Mouse (Mus musculus): ENCODE data around the gene Btbd9. TPM values are rescaled to one million over a fixed set of nuclear protein-coding genes. Genes with fewer than 3 reads are reported as not detected.

The Btbd9 gene
- polyA plus RNA-seq, 1 experiment: 43.5 TPM

- TF ChIP-seq POLR2A (IDR thresholded peaks at IDR 0.05; ENCODE audit: extremely low read depth, insufficient read depth, low read length) (no peak), CTCF (IDR thresholded peaks at IDR 0.05; ENCODE audit: extremely low read depth, insufficient read depth, low read length) (no peak)
- H3K27ac ChIP-seq (ENCODE audit: insufficient read depth, low read length): no peak overlapping the region
- H3K4me1 ChIP-seq (ENCODE audit: control insufficient read depth, insufficient read depth, low read length): peaks cover 11% of the 10 kb centered on the region
- no peak overlapping the region for H3K4me3 ChIP-seq (ENCODE audit: insufficient read depth, low read length)
Observed at GRCm38 (mm10) chr17:30309627-30310026, 266.7 kb downstream of the Btbd9 start.

GRCm38 (mm10) chr17:30308889-30309288 is 267.4 kb downstream of the Btbd9 start:
- peaks cover 11% of the 10 kb centered on the region for H3K4me1 ChIP-seq (ENCODE audit: control insufficient read depth, insufficient read depth, low read length)
- TF ChIP-seq CTCF (IDR thresholded peaks at IDR 0.05; ENCODE audit: extremely low read depth, insufficient read depth, low read length) (no peak), POLR2A (IDR thresholded peaks at IDR 0.05; ENCODE audit: extremely low read depth, insufficient read depth, low read length) (no peak)
- H3K4me3 ChIP-seq (ENCODE audit: insufficient read depth, low read length): no peak overlapping the region
- no peak overlapping the region for H3K27ac ChIP-seq (ENCODE audit: insufficient read depth, low read length)

- TF ChIP-seq POLR2A (IDR thresholded peaks at IDR 0.05; ENCODE audit: extremely low read depth, insufficient read depth, low read length): no peak
- TF ChIP-seq CTCF (IDR thresholded peaks at IDR 0.05; ENCODE audit: extremely low read depth, insufficient read depth, low read length): no peak
- Histone ChIP-seq H3K27ac (ENCODE audit: insufficient read depth, low read length) (0 out of 2 replicates have a peak overlapping the region, but pooled peaks have one; percentile 8), H3K4me1 (ENCODE audit: control insufficient read depth, insufficient read depth, low read length) (peaks cover 11% of the 10 kb centered on the region), H3K4me3 (ENCODE audit: insufficient read depth, low read length) (no peak overlapping the region)
Observed at GRCm38 (mm10) chr17:30308317-30308716, 268.0 kb downstream of the Btbd9 start.

DNA sequence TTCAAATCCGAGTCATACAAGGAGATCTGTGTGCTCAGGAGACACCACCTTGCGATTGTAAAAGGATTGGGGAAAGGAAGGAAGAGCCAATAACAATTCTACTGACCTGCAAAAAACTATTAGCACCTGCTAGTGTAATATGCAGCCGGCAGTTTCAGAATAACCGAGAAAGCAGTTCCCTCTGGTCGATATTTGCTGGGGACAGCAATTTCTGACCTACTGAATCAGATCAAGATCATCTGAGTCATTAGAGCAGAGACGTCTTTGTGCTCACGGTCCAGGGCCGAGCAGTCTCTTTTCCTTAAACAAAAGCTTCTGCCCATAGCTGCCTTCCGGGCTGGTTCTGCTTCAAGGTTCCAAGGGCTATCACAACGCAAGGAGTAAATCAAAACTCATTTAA is 269.1 kb downstream of the Btbd9 start:
- TF ChIP-seq CTCF (IDR thresholded peaks at IDR 0.05; ENCODE audit: extremely low read depth, insufficient read depth, low read length): no peak
- no peak for TF ChIP-seq POLR2A (IDR thresholded peaks at IDR 0.05; ENCODE audit: extremely low read depth, insufficient read depth, low read length)
- Histone ChIP-seq H3K4me3 (ENCODE audit: insufficient read depth, low read length) (no peak overlapping the region), H3K27ac (ENCODE audit: insufficient read depth, low read length) (no peak overlapping the region), H3K4me1 (ENCODE audit: control insufficient read depth, insufficient read depth, low read length) (peaks cover 4% of the 10 kb centered on the region)

- H3K4me3 ChIP-seq (ENCODE audit: insufficient read depth, low read length): no peak overlapping the region
- no peak overlapping the region for H3K27ac ChIP-seq (ENCODE audit: insufficient read depth, low read length)
- TF ChIP-seq CTCF (IDR thresholded peaks at IDR 0.05; ENCODE audit: extremely low read depth, insufficient read depth, low read length) (no peak), POLR2A (IDR thresholded peaks at IDR 0.05; ENCODE audit: extremely low read depth, insufficient read depth, low read length) (no peak)
- peaks cover 4% of the 10 kb centered on the region for H3K4me1 ChIP-seq (ENCODE audit: control insufficient read depth, insufficient read depth, low read length)
Observed at GRCm38 (mm10) chr17:30304766-30305165, 271.5 kb downstream of the Btbd9 start.

DNA sequence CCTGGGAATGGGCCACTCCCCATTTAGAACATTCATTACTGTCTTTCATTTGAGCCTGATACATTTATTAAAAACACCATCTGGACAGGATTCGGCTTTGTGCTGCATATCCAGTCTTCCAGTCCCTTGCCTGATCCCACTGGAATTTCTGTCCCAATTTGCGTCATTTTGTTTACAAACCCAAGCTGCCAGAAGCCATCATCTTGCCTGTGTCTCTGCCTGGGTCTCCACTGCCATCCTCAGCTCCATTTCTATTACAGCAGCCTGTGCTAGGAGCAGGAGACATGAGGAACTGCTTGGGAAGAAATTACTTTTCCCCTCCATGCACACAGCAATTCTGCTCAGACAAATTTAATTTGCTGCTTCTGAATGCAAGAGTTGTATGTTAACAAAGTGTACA is 274.9 kb downstream of the Btbd9 start:
- H3K27ac ChIP-seq (ENCODE audit: insufficient read depth, low read length): no peak overlapping the region
- no peak overlapping the region for H3K4me3 ChIP-seq (ENCODE audit: insufficient read depth, low read length)
- 0 out of 2 replicates have a peak, but pooled peaks have one; percentile 2 for TF ChIP-seq CTCF (IDR thresholded peaks at IDR 0.05; ENCODE audit: extremely low read depth, insufficient read depth, low read length)
- no peak for TF ChIP-seq POLR2A (IDR thresholded peaks at IDR 0.05; ENCODE audit: extremely low read depth, insufficient read depth, low read length)
- peaks cover 1% of the 10 kb centered on the region; the same call in 1 of the 2 replicates for H3K4me1 ChIP-seq (ENCODE audit: control insufficient read depth, insufficient read depth, low read length)

- Histone ChIP-seq H3K4me3 (ENCODE audit: insufficient read depth, low read length) (no peak overlapping the region), H3K27ac (ENCODE audit: insufficient read depth, low read length) (no peak overlapping the region), H3K4me1 (ENCODE audit: control insufficient read depth, insufficient read depth, low read length) (peaks cover 1% of the 10 kb centered on the region; the same call in 1 of the 2 replicates)
- TF ChIP-seq POLR2A (IDR thresholded peaks at IDR 0.05; ENCODE audit: extremely low read depth, insufficient read depth, low read length): no peak
- no peak for TF ChIP-seq CTCF (IDR thresholded peaks at IDR 0.05; ENCODE audit: extremely low read depth, insufficient read depth, low read length)
Observed at GRCm38 (mm10) chr17:30297432-30297831, 278.9 kb downstream of the Btbd9 start.

GRCm38 (mm10) chr17:30296069-30296468 is 280.2 kb downstream of the Btbd9 start:
- H3K4me1 ChIP-seq (ENCODE audit: control insufficient read depth, insufficient read depth, low read length): peaks cover 3% of the 10 kb centered on the region
- no peak for TF ChIP-seq CTCF (IDR thresholded peaks at IDR 0.05; ENCODE audit: extremely low read depth, insufficient read depth, low read length)
- TF ChIP-seq POLR2A (IDR thresholded peaks at IDR 0.05; ENCODE audit: extremely low read depth, insufficient read depth, low read length): no peak
- H3K4me3 ChIP-seq (ENCODE audit: insufficient read depth, low read length): no peak overlapping the region
- no peak overlapping the region for H3K27ac ChIP-seq (ENCODE audit: insufficient read depth, low read length)

- Histone ChIP-seq H3K4me1 (ENCODE audit: control insufficient read depth, insufficient read depth, low read length) (peaks cover 3% of the 10 kb centered on the region), H3K27ac (ENCODE audit: insufficient read depth, low read length) (no peak overlapping the region), H3K4me3 (ENCODE audit: insufficient read depth, low read length) (no peak overlapping the region)
- TF ChIP-seq CTCF (IDR thresholded peaks at IDR 0.05; ENCODE audit: extremely low read depth, insufficient read depth, low read length): no peak
- no peak for TF ChIP-seq POLR2A (IDR thresholded peaks at IDR 0.05; ENCODE audit: extremely low read depth, insufficient read depth, low read length)
Observed at GRCm38 (mm10) chr17:30292666-30293065, 283.6 kb downstream of the Btbd9 start.

- Histone ChIP-seq H3K4me3 (ENCODE audit: insufficient read depth, low read length) (no peak overlapping the region), H3K27ac (ENCODE audit: insufficient read depth, low read length) (no peak overlapping the region), H3K4me1 (ENCODE audit: control insufficient read depth, insufficient read depth, low read length) (peaks cover 2% of the 10 kb centered on the region; the same call in 1 of the 2 replicates)
- TF ChIP-seq CTCF (IDR thresholded peaks at IDR 0.05; ENCODE audit: extremely low read depth, insufficient read depth, low read length): no peak
- TF ChIP-seq POLR2A (IDR thresholded peaks at IDR 0.05; ENCODE audit: extremely low read depth, insufficient read depth, low read length): no peak
Observed at GRCm38 (mm10) chr17:30285641-30286040, 290.6 kb downstream of the Btbd9 start.
